Mouse (Mus musculus): ENCODE data around the gene Gm9844.

Gene Gm9844

DNA sequence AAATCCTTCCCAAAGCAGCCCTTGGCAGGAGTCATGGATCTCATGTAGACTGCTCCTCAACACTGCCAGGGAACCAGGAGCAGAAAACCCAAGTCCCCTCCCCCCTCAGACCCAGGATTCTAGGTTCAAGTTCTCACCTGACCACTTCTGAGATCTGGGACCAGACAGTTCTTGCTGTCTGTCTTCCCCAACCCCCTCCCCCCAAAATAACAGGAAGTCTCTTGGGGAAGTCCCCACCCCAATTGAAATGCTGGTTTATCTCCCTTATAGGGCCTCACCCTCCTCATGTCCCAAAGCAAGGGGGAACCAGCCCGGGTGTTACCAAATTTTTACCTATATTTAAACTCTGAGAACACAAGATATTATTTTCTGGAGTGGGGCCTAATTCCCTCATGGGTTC, 39.8 kb downstream of the Gm9844 start:
- DNase-seq (ENCODE audit: low read depth, low spot score) = peak; percentile 77

DNA sequence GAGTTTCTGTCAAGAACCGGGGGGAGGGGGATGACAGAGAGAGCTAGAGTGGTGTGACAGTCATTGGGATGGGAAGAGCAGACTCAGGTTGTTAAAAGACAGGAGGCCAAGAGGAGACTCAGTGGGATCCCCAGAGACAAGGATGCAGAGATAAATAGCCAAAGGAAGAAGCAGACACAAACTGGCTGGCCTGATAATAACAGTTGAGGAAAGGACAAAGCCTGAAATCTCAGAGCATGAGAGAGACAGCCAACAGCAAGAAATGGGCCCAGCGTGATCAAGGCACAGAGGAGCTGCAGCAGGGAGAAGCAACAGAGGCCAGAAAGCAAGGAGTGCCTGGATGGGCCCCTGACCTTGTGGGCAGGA, 40.2 kb downstream of the Gm9844 start:
- no peak for DNase-seq (ENCODE audit: low read depth, low spot score)

DNA sequence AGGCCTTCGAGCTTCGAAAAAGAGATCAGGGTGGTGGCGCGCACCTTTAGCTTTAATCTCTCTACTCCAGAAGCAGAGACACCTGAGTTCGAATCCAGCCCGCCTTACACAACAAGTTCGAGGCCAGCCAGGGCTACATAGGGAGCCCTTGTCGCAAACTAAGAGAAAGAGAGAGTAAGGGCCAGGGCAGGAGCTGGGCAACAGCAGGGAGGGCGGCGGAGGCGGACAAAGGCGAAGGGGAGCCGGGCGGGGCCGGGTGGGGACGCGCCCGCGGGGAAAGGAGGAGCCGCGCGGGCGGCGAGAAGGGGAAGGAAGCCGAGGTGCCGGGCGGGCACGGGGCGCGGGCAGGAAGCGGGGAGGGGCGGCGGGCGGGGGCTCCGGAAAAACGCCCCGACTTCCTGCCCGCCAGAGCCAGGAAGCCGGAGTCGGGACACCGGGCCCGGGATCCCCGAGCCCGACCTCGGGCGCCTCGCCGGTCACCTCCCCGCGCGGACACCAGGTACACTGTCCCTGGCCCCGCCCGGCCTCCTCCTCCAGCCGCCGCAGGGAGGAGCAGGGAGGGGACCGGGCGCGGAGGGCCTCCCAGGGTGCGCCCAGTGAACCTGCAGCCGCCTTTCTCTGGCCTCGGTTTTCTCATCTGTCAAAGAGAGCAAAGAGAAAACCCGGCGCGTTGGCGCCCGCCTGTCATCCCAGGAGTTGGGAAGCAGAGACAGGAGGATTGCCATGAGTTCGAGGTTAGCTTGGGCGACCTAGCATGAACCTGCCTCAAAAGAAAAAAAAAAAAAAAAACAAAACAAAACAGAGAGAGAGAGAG, 40.8 kb downstream of the Gm9844 start, which contains the start of gene Arhgef1:
Gene Arhgef1, plus strand, starts transcription at position 283 of the 814 bp plus-strand sequence.
- DNase-seq (ENCODE audit: low read depth, low spot score) = peak; percentile 84

DNA sequence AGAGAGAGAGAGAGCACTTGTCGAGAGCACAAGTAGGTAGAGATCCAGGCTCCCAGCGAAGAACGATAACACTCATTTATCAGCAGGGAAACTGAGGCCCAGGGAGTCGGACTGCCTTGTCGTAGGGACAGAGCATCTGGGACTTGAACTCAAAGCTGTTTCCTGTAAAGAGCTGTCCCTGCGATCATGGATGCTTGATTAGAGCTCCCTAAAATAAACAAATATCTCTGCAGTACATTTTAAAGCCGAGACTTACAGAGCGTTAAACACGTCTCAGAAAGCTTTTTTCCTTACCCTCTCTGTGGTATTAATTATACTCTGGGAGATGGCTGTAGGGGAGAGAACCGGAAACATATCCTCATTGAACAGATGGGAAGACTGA, 41.4 kb downstream of the Gm9844 start:
- DNase-seq (ENCODE audit: low read depth, low spot score) = no peak

DNA sequence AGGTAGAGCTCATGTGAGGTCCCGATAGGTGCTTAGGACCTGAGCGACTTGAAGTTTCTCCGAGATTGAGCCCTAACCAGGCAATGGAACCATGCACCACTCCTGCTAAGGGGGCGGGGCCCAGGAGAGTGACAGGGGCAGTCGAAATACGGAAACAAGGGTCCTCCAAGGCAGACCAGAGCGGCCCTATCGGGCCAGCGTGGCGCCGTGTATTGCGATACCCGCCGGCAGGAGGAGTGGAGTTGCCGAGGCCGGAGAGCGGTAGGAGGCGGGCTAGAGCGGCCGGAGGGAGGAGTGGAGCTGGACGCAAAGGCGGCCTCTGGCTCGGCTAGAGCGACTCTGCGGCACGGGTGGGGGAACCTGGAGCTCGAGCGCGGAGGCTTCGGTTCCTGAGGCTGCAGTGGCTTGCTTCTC, 42.1 kb downstream of the Gm9844 start:
- DNase-seq (ENCODE audit: low read depth, low spot score) = peak; percentile 99

DNA sequence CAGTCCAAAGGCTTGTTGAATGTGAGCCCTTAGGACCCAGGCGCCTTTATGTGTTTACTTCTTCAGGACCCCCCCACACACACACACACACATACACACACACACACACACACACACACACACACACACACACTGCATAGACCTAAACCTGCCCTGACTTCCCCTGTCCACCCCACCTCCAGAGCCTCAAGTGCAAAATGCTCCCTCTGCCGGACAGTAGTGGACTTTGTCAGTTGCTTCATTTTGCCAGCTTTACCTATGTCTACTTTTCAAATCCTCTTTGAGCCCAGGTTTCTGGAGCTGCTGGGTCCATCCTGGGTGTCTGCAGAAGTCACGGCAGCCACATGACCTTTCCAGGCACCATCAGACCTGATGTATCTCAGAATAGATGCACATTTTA, 42.9 kb downstream of the Gm9844 start:
- peak; percentile 86 for DNase-seq (ENCODE audit: low read depth, low spot score)

DNA sequence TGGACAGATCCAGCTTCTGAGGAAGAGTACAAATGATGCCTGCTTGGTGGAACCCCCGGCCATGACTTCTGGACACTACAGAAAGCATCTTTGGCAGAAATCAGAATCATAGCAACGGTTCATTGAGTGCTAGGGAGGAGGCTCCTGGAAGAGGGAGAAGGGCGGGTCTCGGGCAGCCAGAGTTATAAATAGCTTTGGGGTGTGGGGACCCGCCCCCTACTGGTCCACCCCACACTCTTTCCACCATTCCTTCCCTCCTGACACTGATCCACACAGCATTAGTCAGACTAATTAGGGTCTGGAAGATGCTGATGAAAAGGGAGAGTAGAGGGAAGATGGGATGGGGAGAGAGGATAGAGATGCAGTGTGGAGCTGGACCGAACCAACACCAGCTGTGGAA, 44.5 kb downstream of the Gm9844 start:
- DNase-seq (ENCODE audit: low read depth, low spot score) = no peak

DNA sequence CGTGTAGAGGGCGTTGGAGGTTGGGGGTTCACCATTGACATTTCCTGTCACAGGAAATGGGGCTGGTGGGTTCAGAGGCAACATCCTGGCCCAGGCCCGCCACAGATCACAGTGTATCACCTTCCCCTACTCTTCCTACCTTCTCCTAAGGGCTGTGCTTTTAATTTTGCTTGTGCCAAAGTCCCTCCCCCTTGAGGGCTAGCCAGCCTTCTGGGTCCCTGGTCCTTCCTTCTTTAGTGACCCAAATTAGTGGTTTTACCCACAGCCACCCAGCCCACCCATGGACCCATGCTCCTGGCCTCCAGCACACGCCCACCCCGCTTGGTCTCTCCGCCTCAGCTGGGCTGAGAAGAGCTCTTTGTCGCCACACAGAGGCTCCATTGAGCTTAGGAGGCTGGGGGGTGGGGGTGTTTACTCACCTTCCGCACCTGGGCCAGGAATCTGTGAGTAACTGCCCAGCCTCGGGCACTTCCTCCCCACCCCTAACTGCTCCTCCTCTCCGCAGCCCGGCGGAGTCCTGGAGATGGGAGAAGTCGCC, 45.3 kb downstream of the Gm9844 start:
- no peak for DNase-seq (ENCODE audit: low read depth, low spot score)
